Mouse (Mus musculus): ENCODE data around the gene Banf2. TPM values are rescaled to one million over a fixed set of nuclear protein-coding genes. Genes with fewer than 3 reads are reported as not detected.

Gene Banf2
- total and polyA plus RNA-seq, 3 experiments: not detected

- no peaks in the 10 kb centered on the region for H3K9me3 ChIP-seq (replicated peaks)
- no peaks in the 10 kb centered on the region for H3K4me1 ChIP-seq (ENCODE audit: insufficient read depth, low read depth, low read length)
- ATAC-seq (ENCODE audit: extremely low read depth, insufficient number of reproducible peaks, low FRiP score, poor library complexity, severe bottlenecking) (no peak), DNase-seq (ENCODE audit: low spot score) (no peak)
- H3K27me3 ChIP-seq (ENCODE audit: insufficient read depth, low read length): no peaks in the 10 kb centered on the region
- H3K4me3 ChIP-seq (ENCODE audit: low read depth, low read length): no peak overlapping the region
- no peaks in the 10 kb centered on the region for H3K36me3 ChIP-seq (replicated peaks)
- TF ChIP-seq POLR2AphosphoS5 (IDR thresholded peaks at IDR 0.05; ENCODE audit: insufficient replicate concordance, low read depth, low read length): no peak
- no peak for TF ChIP-seq GATA2 (IDR thresholded peaks at IDR 0.05; ENCODE audit: borderline replicate concordance, low read depth, low read length)
- no peak for TF ChIP-seq TAL1 (conservative IDR thresholded peaks at IDR 0.05; ENCODE audit: low read depth, low read length)
- no peak for TF ChIP-seq GATA1 (IDR thresholded peaks at IDR 0.05; ENCODE audit: borderline replicate concordance, low read length)
- TF ChIP-seq CTCF (IDR thresholded peaks at IDR 0.05; ENCODE audit: low read depth, low read length): no peak
Observed at GRCm38 (mm10) chr2:144076625-144077024, 43.8 kb downstream of the Banf2 start.

DNA sequence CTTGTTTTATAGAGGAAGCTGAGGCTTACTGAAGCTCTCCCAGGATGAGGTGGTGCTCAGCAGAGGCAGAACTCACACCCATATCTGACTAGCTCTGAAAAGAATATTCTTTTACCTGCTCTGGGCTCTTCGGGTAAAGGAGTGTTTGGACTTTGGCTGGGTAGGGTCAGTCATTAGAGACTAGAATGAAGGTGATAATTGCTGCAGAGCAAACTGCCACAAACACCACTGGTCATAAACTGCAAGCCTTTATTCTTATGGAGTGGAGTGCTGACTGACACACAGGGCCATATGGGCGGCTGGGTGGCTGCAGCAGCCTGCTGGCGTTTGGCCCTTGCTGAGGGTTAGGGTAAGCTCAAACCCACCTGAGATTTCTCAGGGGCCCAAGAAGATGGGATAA lies 46.0 kb downstream of the Banf2 start:
- H3K36me3 ChIP-seq (replicated peaks): no peaks in the 10 kb centered on the region
- no peaks in the 10 kb centered on the region for H3K9me3 ChIP-seq (replicated peaks)
- H3K4me1 ChIP-seq (ENCODE audit: insufficient read depth, low read depth, low read length): no peaks in the 10 kb centered on the region
- ATAC-seq (ENCODE audit: extremely low read depth, insufficient number of reproducible peaks, low FRiP score, poor library complexity, severe bottlenecking) (no peak), DNase-seq (ENCODE audit: low spot score) (no peak)
- TF ChIP-seq GATA2 (IDR thresholded peaks at IDR 0.05; ENCODE audit: borderline replicate concordance, low read depth, low read length) (no peak), CTCF (IDR thresholded peaks at IDR 0.05; ENCODE audit: low read depth, low read length) (no peak), GATA1 (IDR thresholded peaks at IDR 0.05; ENCODE audit: borderline replicate concordance, low read length) (no peak)
- no peaks in the 10 kb centered on the region for H3K27me3 ChIP-seq (ENCODE audit: insufficient read depth, low read length)
- no peak overlapping the region for H3K4me3 ChIP-seq (ENCODE audit: low read depth, low read length)

DNA sequence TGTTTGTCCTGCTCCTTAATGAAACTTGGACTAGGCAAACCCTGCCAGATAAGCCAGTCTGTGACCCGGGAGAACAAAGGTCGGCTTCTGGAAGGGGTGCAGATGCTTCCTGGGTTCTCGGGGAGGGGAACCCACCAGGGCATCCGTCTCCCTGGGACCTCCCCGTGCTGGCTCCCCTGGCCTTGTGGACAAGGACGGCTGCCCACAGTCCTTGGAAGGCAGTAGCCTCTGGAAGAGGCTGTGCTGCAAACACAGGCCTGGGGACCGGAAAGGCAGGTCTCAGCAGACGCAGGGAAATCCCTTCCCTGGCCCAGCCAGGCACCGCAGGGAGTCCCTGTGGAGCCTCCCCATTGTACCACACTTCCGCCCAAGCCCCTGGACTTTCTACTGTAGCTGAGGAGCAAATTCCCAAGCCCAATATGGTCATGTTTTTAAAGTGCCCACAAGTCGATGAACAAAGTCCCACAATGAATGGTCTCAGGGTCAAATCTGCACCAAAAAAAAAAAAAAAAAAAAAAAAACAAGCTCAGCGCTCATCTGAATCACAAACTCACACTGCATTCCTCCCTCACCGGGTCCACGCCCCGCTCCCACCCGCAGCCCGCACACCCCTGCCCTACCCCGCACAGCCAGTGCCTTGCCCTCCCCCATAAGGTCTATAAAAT lies 53.5 kb downstream of the Banf2 start:
- no peak overlapping the region for H3K4me3 ChIP-seq (ENCODE audit: low read depth, low read length)
- H3K27me3 ChIP-seq (ENCODE audit: insufficient read depth, low read length): no peaks in the 10 kb centered on the region
- no peak for DNase-seq (ENCODE audit: low spot score)
- ATAC-seq (ENCODE audit: extremely low read depth, insufficient number of reproducible peaks, low FRiP score, poor library complexity, severe bottlenecking): no peak
- no peaks in the 10 kb centered on the region for H3K4me1 ChIP-seq (ENCODE audit: insufficient read depth, low read depth, low read length)
- no peaks in the 10 kb centered on the region for H3K36me3 ChIP-seq (replicated peaks)
- TF ChIP-seq GATA2 (IDR thresholded peaks at IDR 0.05; ENCODE audit: borderline replicate concordance, low read depth, low read length) (no peak), POLR2AphosphoS5 (IDR thresholded peaks at IDR 0.05; ENCODE audit: insufficient replicate concordance, low read depth, low read length) (no peak), CTCF (IDR thresholded peaks at IDR 0.05; ENCODE audit: low read depth, low read length) (no peak), TAL1 (conservative IDR thresholded peaks at IDR 0.05; ENCODE audit: low read depth, low read length) (no peak)
- H3K9me3 ChIP-seq (replicated peaks): peaks cover 2% of the 10 kb centered on the region; the same call in 1 of the 2 replicates

DNA sequence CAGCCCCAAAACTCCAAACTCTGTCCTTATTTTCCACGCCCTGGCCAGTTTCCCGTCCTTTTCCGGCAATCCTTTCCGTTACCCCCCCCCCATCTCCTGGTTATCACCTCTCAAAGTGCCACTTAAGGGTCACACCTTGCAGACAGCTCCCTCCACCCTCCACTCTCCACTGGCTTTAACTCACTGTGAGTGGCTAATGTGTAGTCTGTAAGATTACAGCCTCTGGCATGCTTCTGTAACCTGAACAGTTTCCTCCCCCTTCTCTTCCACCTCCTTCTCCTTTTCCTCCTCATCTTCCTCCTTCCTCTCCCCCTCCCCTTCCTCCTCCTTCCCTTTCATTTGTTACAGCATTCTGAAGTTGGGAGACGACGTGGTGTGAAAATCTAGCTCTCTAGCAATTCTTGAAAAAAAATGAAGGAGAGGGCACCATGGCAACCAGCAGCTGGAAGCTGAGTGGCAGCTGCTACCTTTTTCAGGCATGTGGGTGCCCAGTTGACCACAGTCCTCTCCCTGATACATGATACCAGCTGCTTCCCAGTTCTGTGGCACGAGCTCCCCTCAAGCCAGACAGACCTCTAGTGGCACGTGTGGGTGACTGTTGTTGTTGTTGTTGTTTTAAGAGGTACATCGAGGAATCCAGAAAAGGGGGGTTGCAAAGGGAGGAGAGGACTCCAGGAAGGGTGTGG lies 55.2 kb downstream of the Banf2 start:
- Histone ChIP-seq H3K9me3 (replicated peaks) (peaks cover 2% of the 10 kb centered on the region; the same call in 1 of the 2 replicates), H3K4me3 (ENCODE audit: low read depth, low read length) (no peak overlapping the region), H3K27me3 (ENCODE audit: insufficient read depth, low read length) (no peaks in the 10 kb centered on the region), H3K4me1 (ENCODE audit: insufficient read depth, low read depth, low read length) (no peaks in the 10 kb centered on the region), H3K36me3 (replicated peaks) (no peaks in the 10 kb centered on the region)
- DNase-seq (ENCODE audit: low spot score): no peak
- TF ChIP-seq GATA1 (IDR thresholded peaks at IDR 0.05; ENCODE audit: borderline replicate concordance, low read length) (no peak), GATA2 (IDR thresholded peaks at IDR 0.05; ENCODE audit: borderline replicate concordance, low read depth, low read length) (no peak), POLR2AphosphoS5 (IDR thresholded peaks at IDR 0.05; ENCODE audit: insufficient replicate concordance, low read depth, low read length) (no peak), CTCF (IDR thresholded peaks at IDR 0.05; ENCODE audit: low read depth, low read length) (no peak), TAL1 (conservative IDR thresholded peaks at IDR 0.05; ENCODE audit: low read depth, low read length) (no peak)
- no peak for ATAC-seq (ENCODE audit: extremely low read depth, insufficient number of reproducible peaks, low FRiP score, poor library complexity, severe bottlenecking)

GRCm38 (mm10) chr2:144092767-144093166 lies 59.9 kb downstream of the Banf2 start:
- no peak for TF ChIP-seq CTCF (IDR thresholded peaks at IDR 0.05; ENCODE audit: low read depth, low read length)
- TF ChIP-seq GATA2 (IDR thresholded peaks at IDR 0.05; ENCODE audit: borderline replicate concordance, low read depth, low read length): no peak
- TF ChIP-seq GATA1 (IDR thresholded peaks at IDR 0.05; ENCODE audit: borderline replicate concordance, low read length): no peak
- no peak for TF ChIP-seq TAL1 (conservative IDR thresholded peaks at IDR 0.05; ENCODE audit: low read depth, low read length)
- no peak for TF ChIP-seq POLR2AphosphoS5 (IDR thresholded peaks at IDR 0.05; ENCODE audit: insufficient replicate concordance, low read depth, low read length)
- Histone ChIP-seq H3K4me3 (ENCODE audit: low read depth, low read length) (no peak overlapping the region), H3K36me3 (replicated peaks) (no peaks in the 10 kb centered on the region), H3K27me3 (ENCODE audit: insufficient read depth, low read length) (no peaks in the 10 kb centered on the region), H3K9me3 (replicated peaks) (peaks cover 11% of the 10 kb centered on the region), H3K4me1 (ENCODE audit: insufficient read depth, low read depth, low read length) (no peaks in the 10 kb centered on the region)
- DNase-seq (ENCODE audit: low spot score) (no peak), ATAC-seq (ENCODE audit: extremely low read depth, insufficient number of reproducible peaks, low FRiP score, poor library complexity, severe bottlenecking) (no peak)

DNA sequence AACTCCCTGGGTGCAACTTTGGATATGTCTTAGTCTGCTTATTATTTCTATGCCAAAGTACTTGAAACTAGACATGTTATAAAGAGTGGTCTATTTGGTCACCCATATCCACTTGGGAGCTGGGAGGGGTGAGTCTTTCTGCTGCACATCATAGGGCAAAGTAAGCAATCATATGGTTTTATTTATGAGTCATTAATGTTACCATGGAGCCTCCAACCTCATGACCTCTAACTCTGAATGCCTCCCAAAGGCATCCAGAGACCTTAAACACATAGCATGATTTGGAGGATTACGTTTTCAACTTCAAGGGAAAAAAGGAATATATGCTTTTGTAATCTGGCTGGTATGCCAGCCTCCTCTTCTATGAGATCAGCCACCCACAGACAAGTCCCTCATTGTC lies 61.9 kb downstream of the Banf2 start:
- no peak for TF ChIP-seq CTCF (IDR thresholded peaks at IDR 0.05; ENCODE audit: low read depth, low read length)
- TF ChIP-seq POLR2AphosphoS5 (IDR thresholded peaks at IDR 0.05; ENCODE audit: insufficient replicate concordance, low read depth, low read length): no peak
- TF ChIP-seq GATA1 (IDR thresholded peaks at IDR 0.05; ENCODE audit: borderline replicate concordance, low read length): no peak
- TF ChIP-seq GATA2 (IDR thresholded peaks at IDR 0.05; ENCODE audit: borderline replicate concordance, low read depth, low read length): no peak
- no peak for TF ChIP-seq TAL1 (conservative IDR thresholded peaks at IDR 0.05; ENCODE audit: low read depth, low read length)
- ATAC-seq (ENCODE audit: extremely low read depth, insufficient number of reproducible peaks, low FRiP score, poor library complexity, severe bottlenecking): no peak

More for the DNA sequence above, 61.9 kb downstream of the Banf2 start:
- Histone ChIP-seq H3K36me3 (replicated peaks) (no peaks in the 10 kb centered on the region), H3K4me1 (ENCODE audit: insufficient read depth, low read depth, low read length) (no peaks in the 10 kb centered on the region), H3K9me3 (replicated peaks) (peaks cover 16% of the 10 kb centered on the region), H3K4me3 (ENCODE audit: low read depth, low read length) (no peak overlapping the region), H3K27me3 (ENCODE audit: insufficient read depth, low read length) (no peaks in the 10 kb centered on the region)
- no peak for DNase-seq (ENCODE audit: low spot score)

Measured in G1E (cell line).